Mouse (Mus musculus): Measurements from ENCODE around the gene Slc7a8. TPM values are rescaled to one million over a fixed set of nuclear protein-coding genes. Genes with fewer than 3 reads are reported as not detected.
A peak's percentile ranks its signal among the peaks of the same experiment; 100 is the strongest.

The Slc7a8 gene
- polyA plus RNA-seq, 1 experiment = 4.5 TPM

- Histone ChIP-seq H3K4me3 (replicated peaks; ENCODE audit: control insufficient read depth, low read depth, low read length) (no peak overlapping the region), H3K4me1 (ENCODE audit: control insufficient read depth, insufficient read depth, low read length) (no peaks in the 10 kb centered on the region), H3K27ac (ENCODE audit: control insufficient read depth, insufficient read depth, low read depth, low read length, poor library complexity) (no peak overlapping the region)
- WGBS = 81% methylated on average over 13 of the region's 13 CpGs
- TF ChIP-seq CTCF (IDR thresholded peaks at IDR 0.05; ENCODE audit: control insufficient read depth, insufficient read depth, low read length) (no peak), POLR2A (IDR thresholded peaks at IDR 0.05; ENCODE audit: borderline replicate concordance, control insufficient read depth, low read depth, low read length) (no peak)
Measured at GRCm38 (mm10) chr14:54728823-54729653, 52.7 kb downstream of the Slc7a8 start.

GRCm38 (mm10) chr14:54727565-54727964 lies 54.2 kb downstream of the Slc7a8 start:
- TF ChIP-seq POLR2A (IDR thresholded peaks at IDR 0.05; ENCODE audit: borderline replicate concordance, control insufficient read depth, low read depth, low read length) = no peak
- TF ChIP-seq CTCF (IDR thresholded peaks at IDR 0.05; ENCODE audit: control insufficient read depth, insufficient read depth, low read length) = no peak
- 80% methylated on average over 5 of the region's 5 CpGs for WGBS
- H3K27ac ChIP-seq (ENCODE audit: control insufficient read depth, insufficient read depth, low read depth, low read length, poor library complexity) = no peak overlapping the region
- no peak overlapping the region for H3K4me3 ChIP-seq (replicated peaks; ENCODE audit: control insufficient read depth, low read depth, low read length)
- H3K4me1 ChIP-seq (ENCODE audit: control insufficient read depth, insufficient read depth, low read length) = no peaks in the 10 kb centered on the region

- H3K4me3 ChIP-seq (replicated peaks; ENCODE audit: control insufficient read depth, low read depth, low read length) = no peak overlapping the region
- no peak overlapping the region for H3K27ac ChIP-seq (ENCODE audit: control insufficient read depth, insufficient read depth, low read depth, low read length, poor library complexity)
- 23% methylated on average over 6 of the region's 6 CpGs for WGBS
- no peak for TF ChIP-seq POLR2A (IDR thresholded peaks at IDR 0.05; ENCODE audit: borderline replicate concordance, control insufficient read depth, low read depth, low read length)
- TF ChIP-seq CTCF (IDR thresholded peaks at IDR 0.05; ENCODE audit: control insufficient read depth, insufficient read depth, low read length) = no peak
- H3K4me1 ChIP-seq (ENCODE audit: control insufficient read depth, insufficient read depth, low read length) = no peaks in the 10 kb centered on the region
Measured at GRCm38 (mm10) chr14:54724049-54724448, 57.7 kb downstream of the Slc7a8 start.

- Histone ChIP-seq H3K4me3 (replicated peaks; ENCODE audit: control insufficient read depth, low read depth, low read length) (no peak overlapping the region), H3K27ac (ENCODE audit: control insufficient read depth, insufficient read depth, low read depth, low read length, poor library complexity) (no peak overlapping the region), H3K4me1 (ENCODE audit: control insufficient read depth, insufficient read depth, low read length) (no peaks in the 10 kb centered on the region)
- no peak for TF ChIP-seq CTCF (IDR thresholded peaks at IDR 0.05; ENCODE audit: control insufficient read depth, insufficient read depth, low read length)
- 83% methylated on average over 10 of the region's 10 CpGs for WGBS
Measured at GRCm38 (mm10) chr14:54721711-54722110, 60.0 kb downstream of the Slc7a8 start.

GRCm38 (mm10) chr14:54720654-54721350 lies 60.9 kb downstream of the Slc7a8 start:
- Histone ChIP-seq H3K4me3 (replicated peaks; ENCODE audit: control insufficient read depth, low read depth, low read length) (no peak overlapping the region), H3K4me1 (ENCODE audit: control insufficient read depth, insufficient read depth, low read length) (no peaks in the 10 kb centered on the region)
- WGBS = 77% methylated on average over 7 of the region's 7 CpGs

GRCm38 (mm10) chr14:54720041-54720440 lies 61.7 kb downstream of the Slc7a8 start:
- TF ChIP-seq CTCF (IDR thresholded peaks at IDR 0.05; ENCODE audit: control insufficient read depth, insufficient read depth, low read length) (no peak), POLR2A (IDR thresholded peaks at IDR 0.05; ENCODE audit: borderline replicate concordance, control insufficient read depth, low read depth, low read length) (no peak)
- 89% methylated on average over 11 of the region's 11 CpGs for WGBS
- H3K4me3 ChIP-seq (replicated peaks; ENCODE audit: control insufficient read depth, low read depth, low read length) = no peak overlapping the region
- no peaks in the 10 kb centered on the region for H3K4me1 ChIP-seq (ENCODE audit: control insufficient read depth, insufficient read depth, low read length)
- H3K27ac ChIP-seq (ENCODE audit: control insufficient read depth, insufficient read depth, low read depth, low read length, poor library complexity) = no peak overlapping the region

More at GRCm38 (mm10) chr14:54720654-54721350, 60.9 kb downstream of the Slc7a8 start:
- TF ChIP-seq POLR2A (IDR thresholded peaks at IDR 0.05; ENCODE audit: borderline replicate concordance, control insufficient read depth, low read depth, low read length) (no peak), CTCF (IDR thresholded peaks at IDR 0.05; ENCODE audit: control insufficient read depth, insufficient read depth, low read length) (no peak)
- H3K27ac ChIP-seq (ENCODE audit: control insufficient read depth, insufficient read depth, low read depth, low read length, poor library complexity) = no peak overlapping the region

- Histone ChIP-seq H3K27ac (ENCODE audit: control insufficient read depth, insufficient read depth, low read depth, low read length, poor library complexity) (no peak overlapping the region), H3K4me1 (ENCODE audit: control insufficient read depth, insufficient read depth, low read length) (peaks cover 4% of the 10 kb centered on the region; the same call in 1 of the 2 replicates), H3K4me3 (replicated peaks; ENCODE audit: control insufficient read depth, low read depth, low read length) (no peak overlapping the region)
- TF ChIP-seq CTCF (IDR thresholded peaks at IDR 0.05; ENCODE audit: control insufficient read depth, insufficient read depth, low read length) (no peak), POLR2A (IDR thresholded peaks at IDR 0.05; ENCODE audit: borderline replicate concordance, control insufficient read depth, low read depth, low read length) (no peak)
- 69% methylated on average over 1 of the region's 1 CpGs for WGBS
Measured at GRCm38 (mm10) chr14:54715402-54715801, 66.3 kb downstream of the Slc7a8 start.

- WGBS = under 1% methylated on average over 15 of the region's 15 CpGs
- Histone ChIP-seq H3K27ac (ENCODE audit: control insufficient read depth, insufficient read depth, low read depth, low read length, poor library complexity) (no peak overlapping the region), H3K4me1 (ENCODE audit: control insufficient read depth, insufficient read depth, low read length) (peaks cover 4% of the 10 kb centered on the region), H3K4me3 (replicated peaks; ENCODE audit: control insufficient read depth, low read depth, low read length) (peak overlapping the region; percentile 52)
- TF ChIP-seq POLR2A (IDR thresholded peaks at IDR 0.05; ENCODE audit: borderline replicate concordance, control insufficient read depth, low read depth, low read length) (no peak; the same call in 1 of the 2 replicates), CTCF (IDR thresholded peaks at IDR 0.05; ENCODE audit: control insufficient read depth, insufficient read depth, low read length) (no peak)
Measured at GRCm38 (mm10) chr14:54714617-54715081, 67.1 kb downstream of the Slc7a8 start.

Measured in bone marrow, adult 2 months (tissue).